Mouse (Mus musculus) kidney, embryonic 15.5 days (tissue): Measurements from ENCODE around the gene Cphx2. TPM values are rescaled to one million over a fixed set of nuclear protein-coding genes. Genes with fewer than 3 reads are reported as not detected.
"Not testable (repeated sequence)": the region's sequence is repeated elsewhere in the genome, so short reads cannot be mapped to it uniquely, and the experiment has no call there.

Source experiments
- ATAC-seq: fragments of 200-750 bp; cut with Nextera tagmentation; replicated peaks from 2 replicates; pipeline ENCODE4 v1.8.0; 2017; ENCODE audit warnings: moderate TSS enrichment; ENCODE audit not compliant: low FRiP score
- H3K27ac ChIP-seq: fragments of 300-500 bp; sonication (generic); 2 replicates; pipeline ENCODE4 v1.5.1; 2015; ENCODE audit warnings: mild to moderate bottlenecking, inconsistent platforms
- H3K27me3 ChIP-seq: fragments of 300-500 bp; sonication (generic); 2 replicates; pipeline ENCODE4 v1.6.1; 2015; ENCODE audit warnings: inconsistent platforms
- H3K36me3 ChIP-seq: fragments of 300-500 bp; sonication (generic); 2 replicates; pipeline ENCODE4 v1.6.1; 2015; ENCODE audit warnings: inconsistent platforms
- H3K4me1 ChIP-seq: fragments of 300-500 bp; sonication (generic); 2 replicates; pipeline ENCODE4 v1.6.1; 2015; ENCODE audit warnings: inconsistent platforms
- H3K4me2 ChIP-seq: fragments of 300-500 bp; sonication (generic); 2 replicates; pipeline ENCODE4 v1.6.1; 2015; ENCODE audit warnings: moderate library complexity, mild to moderate bottlenecking, inconsistent platforms
- H3K4me3 ChIP-seq: fragments of 300-500 bp; sonication (generic); replicated peaks from 2 replicates; pipeline ENCODE4 v1.5.1; 2015; ENCODE audit warnings: mild to moderate bottlenecking, inconsistent platforms
- H3K9ac ChIP-seq: fragments of 300-500 bp; sonication (generic); 2 replicates; pipeline ENCODE4 v1.6.1; 2015; ENCODE audit warnings: mild to moderate bottlenecking, inconsistent platforms
- H3K9me3 ChIP-seq: fragments of 300-500 bp; sonication (generic); replicated peaks from 2 replicates; pipeline ENCODE4 v1.6.1; 2016; ENCODE audit warnings: inconsistent platforms
- WGBS: fragments of 180-500 bp; shearing (Covaris S2); methylation state at CpG from one replicate; pipeline ENCODE4 v1.1.7; 2015; ENCODE audit warnings: mixed read lengths; 5-methylcytosine and 5-hydroxymethylcytosine counted together
- polyA plus RNA-seq: library from polyadenylated mRNA; unstranded; fragments of >200 nt; fragmentation: Nextera tagmentation; extraction: Ambion mirVana; gene quantifications from 2 replicates; pipeline ENCODE4 v1.2.1, GENCODE M21; 2015

Cphx2 gene
- not detected in 2 replicates for polyA plus RNA-seq

- not testable (repeated sequence) for H3K27ac ChIP-seq, H3K9me3 ChIP-seq, H3K4me1 ChIP-seq, ATAC-seq, H3K36me3 ChIP-seq, H3K9ac ChIP-seq, H3K4me2 ChIP-seq, H3K27me3 ChIP-seq, H3K4me3 ChIP-seq
- no CpG with 5 or more reads among the region's 6 CpGs for WGBS
These were observed at the start of gene Cphx2 for GRCm38 (mm10) chr14:26081216-26081615. Cphx2 (plus strand) TSS chr14:26081516.

- ATAC-seq, H3K4me2 ChIP-seq, H3K36me3 ChIP-seq, H3K9me3 ChIP-seq, H3K27ac ChIP-seq, H3K4me1 ChIP-seq, H3K27me3 ChIP-seq, H3K4me3 ChIP-seq, H3K9ac ChIP-seq: not testable (repeated sequence)
- no CpG with 5 or more reads among the region's 3 CpGs for WGBS
These were observed 47.0 kb upstream of the Cphx2 start for GRCm38 (mm10) chr14:26034364-26034763.

GRCm38 (mm10) chr14:26035439-26035838, 45.9 kb upstream of the Cphx2 start:
- H3K27ac ChIP-seq, ATAC-seq, H3K4me1 ChIP-seq, H3K4me3 ChIP-seq, H3K27me3 ChIP-seq, H3K9me3 ChIP-seq, H3K4me2 ChIP-seq, H3K36me3 ChIP-seq, H3K9ac ChIP-seq: not testable (repeated sequence)
- no CpG with 5 or more reads among the region's 6 CpGs for WGBS

GRCm38 (mm10) chr14:26042611-26043010, 38.7 kb upstream of the Cphx2 start, which contains the start of gene Gm9780:
Gm9780 (minus strand) TSS chr14:26042711.
- H3K4me2 ChIP-seq, H3K4me3 ChIP-seq, H3K9me3 ChIP-seq, H3K36me3 ChIP-seq, H3K9ac ChIP-seq, H3K27ac ChIP-seq, ATAC-seq, H3K4me1 ChIP-seq, H3K27me3 ChIP-seq: not testable (repeated sequence)
- WGBS = no CpG with 5 or more reads among the region's 26 CpGs

GRCm38 (mm10) chr14:26045007-26045406, 36.3 kb upstream of the Cphx2 start:
- ATAC-seq, H3K4me3 ChIP-seq, H3K27ac ChIP-seq, H3K4me2 ChIP-seq, H3K27me3 ChIP-seq, H3K4me1 ChIP-seq, H3K9ac ChIP-seq, H3K9me3 ChIP-seq, H3K36me3 ChIP-seq: not testable (repeated sequence)
- no CpG with 5 or more reads among the region's 5 CpGs for WGBS

- H3K4me2 ChIP-seq, H3K9ac ChIP-seq, H3K4me1 ChIP-seq, H3K4me3 ChIP-seq, H3K9me3 ChIP-seq, H3K27me3 ChIP-seq, H3K27ac ChIP-seq, H3K36me3 ChIP-seq, ATAC-seq: not testable (repeated sequence)
- no CpG with 5 or more reads among the region's 8 CpGs for WGBS
These were observed 34.3 kb upstream of the Cphx2 start for GRCm38 (mm10) chr14:26047026-26047425.

GRCm38 (mm10) chr14:26048767-26049166, 32.5 kb upstream of the Cphx2 start:
- H3K27me3 ChIP-seq, ATAC-seq, H3K4me2 ChIP-seq, H3K27ac ChIP-seq, H3K36me3 ChIP-seq, H3K9ac ChIP-seq, H3K9me3 ChIP-seq, H3K4me1 ChIP-seq, H3K4me3 ChIP-seq: not testable (repeated sequence)
- WGBS = no CpG with 5 or more reads among the region's 9 CpGs

- not testable (repeated sequence) for H3K27me3 ChIP-seq, H3K4me1 ChIP-seq, H3K27ac ChIP-seq, H3K36me3 ChIP-seq, H3K9me3 ChIP-seq, H3K4me2 ChIP-seq, H3K4me3 ChIP-seq, H3K9ac ChIP-seq, ATAC-seq
- no CpG with 5 or more reads among the region's 3 CpGs for WGBS
These were observed 23.1 kb upstream of the Cphx2 start for GRCm38 (mm10) chr14:26058184-26058583.

GRCm38 (mm10) chr14:26059362-26059761, 22.0 kb upstream of the Cphx2 start:
- H3K4me1 ChIP-seq, ATAC-seq, H3K27me3 ChIP-seq, H3K4me2 ChIP-seq, H3K4me3 ChIP-seq, H3K36me3 ChIP-seq, H3K27ac ChIP-seq, H3K9me3 ChIP-seq, H3K9ac ChIP-seq: not testable (repeated sequence)
- WGBS = no CpG with 5 or more reads among the region's 6 CpGs

GRCm38 (mm10) chr14:26066574-26067324, 14.6 kb upstream of the Cphx2 start:
- ATAC-seq = peak; percentile 78
- H3K9me3 ChIP-seq, H3K4me1 ChIP-seq, H3K4me2 ChIP-seq, H3K9ac ChIP-seq, H3K36me3 ChIP-seq, H3K27me3 ChIP-seq, H3K27ac ChIP-seq, H3K4me3 ChIP-seq: not testable (repeated sequence)
- WGBS = no CpG with 5 or more reads among the region's 44 CpGs

GRCm38 (mm10) chr14:26067325-26067633, 14.0 kb upstream of the Cphx2 start, which contains the start of gene Tmem254c:
Tmem254c (minus strand) TSS chr14:26067355.
- H3K9ac ChIP-seq, H3K4me2 ChIP-seq, H3K36me3 ChIP-seq, H3K9me3 ChIP-seq, H3K27me3 ChIP-seq, H3K4me1 ChIP-seq, H3K4me3 ChIP-seq, H3K27ac ChIP-seq: not testable (repeated sequence)
- peak; percentile 80; the same call in 1 of the 2 replicates for ATAC-seq
- WGBS = no CpG with 5 or more reads among the region's 10 CpGs

GRCm38 (mm10) chr14:26076620-26077390, 4.5 kb upstream of the Cphx2 start:
- H3K9ac ChIP-seq, H3K4me2 ChIP-seq, H3K4me3 ChIP-seq, H3K4me1 ChIP-seq, H3K9me3 ChIP-seq, ATAC-seq, H3K27me3 ChIP-seq, H3K36me3 ChIP-seq, H3K27ac ChIP-seq: not testable (repeated sequence)
- no CpG with 5 or more reads among the region's 5 CpGs for WGBS
